Mouse (Mus musculus): Measurements from ENCODE around the gene Dpep2nb. TPM values are rescaled to one million over a fixed set of nuclear protein-coding genes. Genes with fewer than 3 reads are reported as not detected.
"Not testable (repeated sequence)": the region's sequence is repeated elsewhere in the genome, so short reads cannot be mapped to it uniquely, and the experiment has no call there.

Gene Dpep2nb
- polyA plus RNA-seq, 1 experiment: 0.06 TPM

DNA sequence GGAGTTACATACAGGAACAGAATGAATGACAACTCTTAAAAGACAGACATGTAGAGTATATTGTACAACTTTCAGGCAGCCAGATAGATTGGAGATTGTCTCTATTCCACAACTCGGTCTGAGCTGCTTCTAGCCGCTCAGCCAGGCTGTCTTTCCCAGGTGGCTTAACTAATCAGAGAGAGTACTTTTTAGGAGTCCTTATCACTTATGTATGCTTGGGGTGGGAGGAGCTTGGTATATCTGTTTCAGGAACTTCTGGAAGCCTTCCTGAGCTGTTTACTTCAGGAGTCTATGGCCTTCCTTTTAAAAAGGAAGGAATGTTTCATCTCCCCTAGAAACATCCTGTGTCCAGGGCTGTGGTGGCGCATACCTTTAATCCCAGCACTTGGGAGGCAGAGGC is 12.3 kb upstream of the Dpep2nb start:
- TF ChIP-seq CTCF (conservative IDR thresholded peaks at IDR 0.05; ENCODE audit: insufficient read depth, insufficient read length, low read depth, low read length) (no peak), POLR2A (IDR thresholded peaks at IDR 0.05; ENCODE audit: low read depth, low read length) (no peak)
- H3K4me1 ChIP-seq (ENCODE audit: control insufficient read depth, insufficient read depth, low read length): no peaks in the 10 kb centered on the region
- DNase-seq: no peak
- H3K36me3 ChIP-seq (ENCODE audit: control insufficient read depth, insufficient read depth, low read length): no peaks in the 10 kb centered on the region
- H3K4me3 ChIP-seq (ENCODE audit: insufficient read depth, low read depth, low read length): no peak overlapping the region
- WGBS: 91% methylated on average over 3 of the region's 3 CpGs
- H3K27ac ChIP-seq (ENCODE audit: insufficient read depth, low read depth, low read length): no peak overlapping the region
- no peaks in the 10 kb centered on the region for H3K27me3 ChIP-seq (replicated peaks; ENCODE audit: control insufficient read depth, insufficient read depth, low read length)

DNA sequence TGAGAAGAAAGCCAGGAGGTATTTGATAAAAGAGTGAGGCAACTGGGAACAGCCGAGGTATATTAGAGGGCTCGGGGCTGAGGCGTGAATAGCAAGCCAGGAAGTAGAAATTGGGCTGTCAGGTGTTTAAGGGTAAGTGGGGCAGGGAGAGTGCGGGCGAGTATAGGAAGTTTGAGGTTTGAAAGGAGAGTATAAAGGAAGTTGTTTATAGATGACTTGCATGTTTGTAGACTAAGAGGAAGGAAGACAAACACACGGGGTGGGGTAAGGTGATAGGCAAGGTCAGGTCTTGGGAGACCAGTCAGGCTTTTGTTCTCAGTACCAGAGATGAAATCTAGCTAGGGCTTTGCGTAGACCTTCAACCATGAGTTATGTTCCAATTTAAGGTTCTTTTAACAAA is 11.4 kb upstream of the Dpep2nb start:
- WGBS: 83% methylated on average over 7 of the region's 7 CpGs
- no peak for DNase-seq
- Histone ChIP-seq H3K4me1 (ENCODE audit: control insufficient read depth, insufficient read depth, low read length) (no peaks in the 10 kb centered on the region), H3K27ac (ENCODE audit: insufficient read depth, low read depth, low read length) (no peak overlapping the region), H3K36me3 (ENCODE audit: control insufficient read depth, insufficient read depth, low read length) (no peaks in the 10 kb centered on the region), H3K27me3 (replicated peaks; ENCODE audit: control insufficient read depth, insufficient read depth, low read length) (no peaks in the 10 kb centered on the region), H3K4me3 (ENCODE audit: insufficient read depth, low read depth, low read length) (no peak overlapping the region)
- TF ChIP-seq POLR2A (IDR thresholded peaks at IDR 0.05; ENCODE audit: low read depth, low read length): no peak
- no peak for TF ChIP-seq CTCF (conservative IDR thresholded peaks at IDR 0.05; ENCODE audit: insufficient read depth, insufficient read length, low read depth, low read length)

DNA sequence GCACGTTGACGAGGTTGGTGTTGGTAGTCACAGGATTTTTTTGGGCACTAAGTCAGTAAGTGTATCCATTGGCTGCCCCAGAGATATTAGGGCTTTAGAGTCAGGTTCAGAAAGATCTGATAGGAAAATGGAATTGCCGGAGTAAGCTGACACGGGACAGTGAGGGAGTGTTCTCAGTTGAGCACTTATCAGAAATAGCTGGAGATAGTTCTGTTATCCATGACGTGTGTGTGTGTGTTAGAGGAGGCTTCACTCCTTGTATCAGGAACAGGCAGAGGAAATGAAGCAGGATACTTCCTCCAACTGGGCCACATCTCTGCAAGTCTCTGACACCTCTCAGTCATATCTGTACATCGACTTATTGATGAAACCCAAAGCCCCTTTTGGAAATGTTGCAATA is 10.5 kb upstream of the Dpep2nb start:
- Histone ChIP-seq H3K4me1 (ENCODE audit: control insufficient read depth, insufficient read depth, low read length) (no peaks in the 10 kb centered on the region), H3K27ac (ENCODE audit: insufficient read depth, low read depth, low read length) (no peak overlapping the region), H3K27me3 (replicated peaks; ENCODE audit: control insufficient read depth, insufficient read depth, low read length) (no peaks in the 10 kb centered on the region), H3K36me3 (ENCODE audit: control insufficient read depth, insufficient read depth, low read length) (no peaks in the 10 kb centered on the region), H3K4me3 (ENCODE audit: insufficient read depth, low read depth, low read length) (no peak overlapping the region)
- 92% methylated on average over 6 of the region's 6 CpGs for WGBS
- TF ChIP-seq CTCF (conservative IDR thresholded peaks at IDR 0.05; ENCODE audit: insufficient read depth, insufficient read length, low read depth, low read length) (no peak), POLR2A (IDR thresholded peaks at IDR 0.05; ENCODE audit: low read depth, low read length) (no peak)
- no peak for DNase-seq

DNA sequence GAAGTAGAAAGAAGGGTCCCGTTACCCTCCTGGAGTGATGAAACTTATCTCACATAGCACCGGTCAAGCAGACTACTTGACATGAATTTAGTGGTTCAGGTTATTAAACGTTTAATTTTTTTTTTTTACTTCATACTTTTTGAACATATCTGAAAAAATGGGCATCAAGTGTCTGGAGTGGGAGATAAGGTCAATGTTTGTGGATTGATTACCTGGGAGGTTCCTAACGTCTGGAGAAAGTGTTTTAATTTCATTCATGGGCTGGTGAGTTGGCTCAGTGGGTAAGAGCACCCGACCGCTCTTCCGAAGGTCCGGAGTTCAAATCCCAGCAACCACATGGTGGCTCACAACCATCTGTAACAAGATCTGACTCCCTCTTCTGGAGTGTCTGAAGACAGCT is 6.4 kb upstream of the Dpep2nb start:
- not testable (repeated sequence) for H3K27me3 ChIP-seq (replicated peaks; ENCODE audit: control insufficient read depth, insufficient read depth, low read length); DNase-seq; H3K27ac ChIP-seq (ENCODE audit: insufficient read depth, low read depth, low read length); H3K4me1 ChIP-seq (ENCODE audit: control insufficient read depth, insufficient read depth, low read length); H3K36me3 ChIP-seq (ENCODE audit: control insufficient read depth, insufficient read depth, low read length); H3K4me3 ChIP-seq (ENCODE audit: insufficient read depth, low read depth, low read length)
- WGBS: 74% methylated on average over 8 of the region's 8 CpGs

DNA sequence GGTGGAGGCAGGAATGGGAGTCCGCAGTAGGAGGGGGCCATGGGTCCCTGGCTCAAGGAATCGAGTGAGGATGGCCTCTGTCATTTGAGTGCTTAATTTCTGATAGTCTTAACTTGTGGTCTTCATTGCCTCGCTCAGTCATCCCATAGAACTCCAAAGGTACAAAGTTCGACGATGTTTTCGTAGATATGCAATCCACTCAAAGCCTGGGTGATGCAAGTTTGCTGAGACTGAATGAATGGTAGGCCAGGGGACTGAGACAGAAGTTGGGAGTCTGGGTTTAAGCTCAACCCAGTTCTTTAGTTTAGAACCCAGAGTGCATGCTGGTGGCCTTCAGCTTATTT is 5.8 kb upstream of the Dpep2nb start, which contains the start of gene Ddx28:
Ddx28 (minus strand) TSS at position 240 of the 344 bp plus-strand sequence.
- 2% methylated on average over 6 of the region's 6 CpGs for WGBS
- peak within 1 kb of the TSS; percentile 73 for H3K4me3 ChIP-seq (ENCODE audit: insufficient read depth, low read depth, low read length)

DNA sequence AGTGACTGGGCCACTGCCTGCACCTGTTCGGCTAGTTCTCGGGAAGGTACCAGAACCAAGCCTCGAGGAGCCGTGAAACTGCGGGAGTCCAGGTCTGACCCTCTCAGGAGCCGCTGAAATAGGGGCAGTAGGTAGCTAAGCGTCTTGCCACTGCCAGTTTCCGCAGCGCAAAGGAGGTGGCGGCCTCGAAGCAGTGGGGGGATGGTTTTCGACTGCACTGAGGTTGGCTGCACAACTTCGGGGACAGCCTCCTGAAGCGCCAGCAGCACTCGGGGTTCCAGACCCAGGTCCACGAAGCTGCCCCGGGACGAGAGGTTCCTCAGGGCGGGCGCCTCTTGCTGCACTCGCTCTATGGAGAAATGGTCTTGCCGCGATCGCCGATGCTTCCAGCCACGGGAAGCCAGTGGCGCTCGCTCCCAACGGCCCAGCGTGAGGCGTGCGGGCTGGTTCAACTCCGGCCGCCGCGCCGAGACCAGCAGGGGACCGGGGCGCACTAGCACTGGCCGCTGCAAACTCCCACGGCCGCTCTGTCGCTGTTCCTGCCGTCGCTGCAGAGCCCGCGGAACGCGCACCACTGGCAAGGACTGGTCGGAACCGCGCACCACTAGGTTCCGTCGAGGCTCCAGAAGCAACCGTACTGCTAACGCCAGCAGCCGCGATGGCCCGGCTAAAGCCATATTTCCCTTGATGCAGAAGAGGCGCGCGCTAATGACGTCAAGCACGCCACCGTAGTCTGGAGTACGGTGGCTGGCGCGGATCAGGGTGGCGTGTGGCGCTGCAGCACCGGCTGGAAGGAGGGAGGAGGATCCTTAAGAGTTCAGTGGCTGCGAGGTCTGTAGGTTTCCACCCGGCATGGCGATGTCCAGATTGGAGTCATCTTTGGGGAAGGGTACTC is 5.2 kb upstream of the Dpep2nb start:
- Histone ChIP-seq H3K27ac (ENCODE audit: insufficient read depth, low read depth, low read length) (no peak overlapping the region), H3K4me3 (ENCODE audit: insufficient read depth, low read depth, low read length) (peak overlapping the region; percentile 73), H3K27me3 (replicated peaks; ENCODE audit: control insufficient read depth, insufficient read depth, low read length) (no peaks in the 10 kb centered on the region), H3K4me1 (ENCODE audit: control insufficient read depth, insufficient read depth, low read length) (peaks cover 5% of the 10 kb centered on the region; the same call in 1 of the 2 replicates), H3K36me3 (ENCODE audit: control insufficient read depth, insufficient read depth, low read length) (no peaks in the 10 kb centered on the region)
- DNase-seq: peak; percentile 96
- no peak for TF ChIP-seq CTCF (conservative IDR thresholded peaks at IDR 0.05; ENCODE audit: insufficient read depth, insufficient read length, low read depth, low read length)
- TF ChIP-seq POLR2A (IDR thresholded peaks at IDR 0.05; ENCODE audit: low read depth, low read length): peak; percentile 56
- WGBS: 1% methylated on average over 74 of the region's 74 CpGs

More for the DNA sequence above, 5.8 kb upstream of the Dpep2nb start, which contains the start of gene Ddx28:
- peaks cover 5% of the 10 kb centered on the region; the same call in 1 of the 2 replicates for H3K4me1 ChIP-seq (ENCODE audit: control insufficient read depth, insufficient read depth, low read length)
- no peak for DNase-seq
- no peak for TF ChIP-seq CTCF (conservative IDR thresholded peaks at IDR 0.05; ENCODE audit: insufficient read depth, insufficient read length, low read depth, low read length)
- TF ChIP-seq POLR2A (IDR thresholded peaks at IDR 0.05; ENCODE audit: low read depth, low read length): no peak
- no peaks in the 10 kb centered on the region for H3K36me3 ChIP-seq (ENCODE audit: control insufficient read depth, insufficient read depth, low read length)
- no peaks in the 10 kb centered on the region for H3K27me3 ChIP-seq (replicated peaks; ENCODE audit: control insufficient read depth, insufficient read depth, low read length)
- no peak within 1 kb of the TSS for H3K27ac ChIP-seq (ENCODE audit: insufficient read depth, low read depth, low read length)

DNA sequence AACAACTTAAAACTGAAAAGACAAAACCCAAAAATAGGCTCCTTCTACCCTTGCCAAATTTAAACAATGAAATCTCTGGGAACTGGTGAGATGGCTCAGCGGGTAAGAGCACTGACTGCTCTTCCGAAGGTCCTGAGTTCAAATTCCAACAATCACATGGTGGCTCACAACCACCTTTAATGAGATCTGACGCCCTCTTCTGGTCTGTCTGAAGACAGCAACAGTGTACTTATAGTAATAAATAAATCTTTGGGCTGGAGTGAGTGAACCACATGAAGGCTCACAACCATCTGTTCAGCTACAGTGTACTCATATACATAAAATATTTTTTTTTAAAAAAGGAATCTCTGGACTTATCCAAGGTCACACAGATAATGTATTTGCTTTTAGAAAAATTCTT is 2.1 kb upstream of the Dpep2nb start:
- DNase-seq: peak; percentile 15
- not testable (repeated sequence) for H3K36me3 ChIP-seq (ENCODE audit: control insufficient read depth, insufficient read depth, low read length); H3K4me1 ChIP-seq (ENCODE audit: control insufficient read depth, insufficient read depth, low read length); H3K4me3 ChIP-seq (ENCODE audit: insufficient read depth, low read depth, low read length); H3K27ac ChIP-seq (ENCODE audit: insufficient read depth, low read depth, low read length); H3K27me3 ChIP-seq (replicated peaks; ENCODE audit: control insufficient read depth, insufficient read depth, low read length)
- WGBS: 45% methylated on average over 3 of the region's 3 CpGs

Data from kidney, adult 2 months (tissue).